8 mouse cellular contexts compared by ENCODE assay signal in the genomic region with DNA sequence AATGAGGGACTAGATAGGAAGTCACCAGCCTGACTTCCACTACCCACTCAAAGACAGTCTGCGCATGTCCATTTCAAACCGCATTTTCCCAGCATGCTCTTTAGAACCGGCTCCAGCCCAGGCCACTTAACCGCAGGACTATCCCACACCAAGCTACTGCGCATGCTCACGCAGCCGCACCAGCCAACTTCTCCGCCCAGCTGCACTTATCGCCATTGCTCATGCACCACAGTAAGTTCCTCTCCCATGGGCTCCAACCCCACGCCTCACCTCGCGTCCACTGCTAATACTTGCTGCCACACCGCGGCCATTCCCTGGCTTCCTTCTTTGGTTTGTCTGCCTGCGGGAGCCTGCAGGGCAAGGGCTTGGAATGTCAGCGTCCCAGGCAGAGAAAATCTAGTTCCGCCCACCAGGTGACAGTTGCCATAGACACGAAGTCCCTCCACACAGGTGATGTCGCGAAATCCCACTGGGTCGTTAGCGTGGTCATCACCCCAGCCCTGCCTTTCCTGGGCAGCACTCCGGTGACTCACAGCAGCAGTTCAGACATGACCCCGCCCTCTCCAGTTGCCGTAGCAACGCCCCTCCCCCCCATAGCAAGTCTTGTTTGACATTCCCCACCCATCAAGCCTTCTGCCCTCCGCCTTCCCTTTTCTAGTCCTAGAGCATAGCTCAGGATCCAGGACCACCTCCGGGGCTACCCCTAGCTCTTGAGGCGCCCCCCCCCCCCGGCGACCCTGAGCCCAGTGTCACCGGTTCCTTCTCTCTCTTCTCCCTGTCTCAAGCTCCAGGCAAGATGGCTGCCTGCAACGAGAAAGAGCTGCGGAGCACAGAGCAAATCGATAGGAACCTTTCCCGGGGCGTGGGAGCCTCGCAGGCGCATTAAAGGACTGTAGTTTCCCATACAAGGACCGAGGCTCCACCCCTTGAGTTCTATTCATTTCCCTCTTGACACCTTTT. TPM values are rescaled to one million over a fixed set of nuclear protein-coding genes. Genes with fewer than 3 reads are reported as not detected.
DNase-seq lines count a peak whose midpoint lies in the region; ATAC-seq lines count a peak whose summit lies in the region.

TSS of gene Wdr13 (minus strand) at position 876 of the 960 bp plus-strand sequence.

- peaks cover 22% of the 10 kb centered on the region for H3K36me3 ChIP-seq in hindbrain, embryonic 13.5 days

- peak; percentile 90 for ATAC-seq in hindbrain, embryonic 13.5 days (ENCODE audit: low FRiP score)

- peak within 1 kb of the TSS; percentile 96 for H3K27ac ChIP-seq in hindbrain, embryonic 13.5 days

- peak within 1 kb of the TSS; percentile 53 for H3K4me2 ChIP-seq in hindbrain, embryonic 13.5 days

- H3K27me3 ChIP-seq in hindbrain, embryonic 13.5 days = no peaks in the 10 kb centered on the region

- H3K4me1 ChIP-seq in hindbrain, embryonic 13.5 days (replicated peaks) = peaks cover 6% of the 10 kb centered on the region

- no peaks in the 10 kb centered on the region for H3K9me3 ChIP-seq in hindbrain, embryonic 13.5 days

- peak within 1 kb of the TSS; percentile 75 for H3K9ac ChIP-seq in hindbrain, embryonic 13.5 days

- DNase-seq in NIH3T3 (ENCODE audit: low read depth) = peak; percentile 93
- DNase-seq in cerebellum, postnatal 10 days = peak; percentile 90 to 92
- DNase-seq in frontal cortex, postnatal 14 days (ENCODE audit: low spot score in 2 of 2) = peak; percentile 79 to 87
- peak; percentile 66 to 73 for DNase-seq in layer of hippocampus, postnatal 25 days (ENCODE audit: extremely low spot score in 1 of 2, low spot score in 1 of 2)
- DNase-seq in lung, postnatal 25 days (ENCODE audit: low spot score) = peak; percentile 95
- DNase-seq in retina, embryonic 14.5 days (ENCODE audit: low spot score) = peak; percentile 89
- peak; percentile 85 for DNase-seq in thymus, postnatal 4 days

- 19% methylated on average over 40 of the region's 40 CpGs for WGBS in hindbrain, embryonic 13.5 days

- peak within 1 kb of the TSS; percentile 51 for H3K4me3 ChIP-seq in hindbrain, embryonic 13.5 days

RNA-seq across cellular contexts. Expression of gene Wdr13, which starts in this region (rescaled TPM):
- polyA plus RNA-seq in hindbrain, embryonic 13.5 days (2015; fragmentation: Nextera tagmentation; extraction: Ambion mirVana) = 58.5 and 60.9 TPM in 2 replicates
- total RNA-seq in layer of hippocampus, postnatal 25 days (2021) = 100 to 1,000 TPM; 199 to 214 TPM

Comparison
In these comparisons a context has a peak if more than half of its experiments do, and no peak if none do; other contexts are left out.
1. Peak in every context shown above with its lines: DNase-seq, ATAC-seq, H3K4me3 ChIP-seq and H3K27ac ChIP-seq.